ENCODE assay signal across 14 mouse cellular contexts in genomic region chr12:8636945-8637344, GRCm38 (mm10). TPM values are rescaled to one million over a fixed set of nuclear protein-coding genes. Genes with fewer than 3 reads are reported as not detected.
A peak's percentile ranks its signal among the peaks of the same experiment; 100 is the strongest.
DNase-seq lines count a peak whose midpoint lies in the region; ATAC-seq and TF ChIP-seq lines count a peak whose summit lies in the region.
"Had no signal": no experiment of that assay in that cellular context is flagged by ENCODE, and none has a peak within 500 bp of the region (broad histone marks: within the 10 kb centered on the region; RNA-seq: fewer than 3 reads in every experiment).

No protein-coding gene starts in this region.

- WGBS in lung, postnatal 0 days = 82% methylated on average over 14 of the region's 14 CpGs

- H3K4me2 ChIP-seq in lung, postnatal 0 days (replicated peaks; ENCODE audit: low read depth, low read length) = no peak overlapping the region
- H3K4me2 ChIP-seq: limb, embryonic 12.5 days had no signal

- no peaks in the 10 kb centered on the region for H3K27me3 ChIP-seq in lung, postnatal 0 days (replicated peaks; ENCODE audit: insufficient read depth, low read length)
- H3K27me3 ChIP-seq: limb, embryonic 12.5 days had no signal

- H3K36me3 ChIP-seq in lung, postnatal 0 days (ENCODE audit: insufficient read depth, low read length) = no peaks in the 10 kb centered on the region
- H3K36me3 ChIP-seq: limb, embryonic 12.5 days; midbrain, embryonic 10.5 days had no signal

- TF ChIP-seq EP300 in lung, postnatal 0 days (IDR thresholded peaks at IDR 0.05) = no peak

- no peak overlapping the region for H3K27ac ChIP-seq in lung, postnatal 0 days (ENCODE audit: low read length)
- peak overlapping the region; percentile 41 for H3K27ac ChIP-seq in bone marrow macrophage, adult 2 months (ENCODE audit: insufficient read depth, low read depth, low read length)
- H3K27ac ChIP-seq: limb, embryonic 12.5 days; midbrain, embryonic 10.5 days had no signal

- intact Hi-C loops in heart, postnatal 14 days (cut with DNase I) = loop anchor here (5.0 kb wide), 2 partner anchors 35 to 60 kb away; partner anchors contain the start of gene Pum2

- no peak overlapping the region for H3K9ac ChIP-seq in lung, postnatal 0 days (replicated peaks; ENCODE audit: low read depth)
- H3K9ac ChIP-seq: limb, embryonic 12.5 days had no signal

- 0 out of 2 replicates have a peak, but pooled peaks have one; percentile 8 for ATAC-seq in lung, postnatal 0 days
- ATAC-seq: hindbrain, embryonic 16.5 days had no signal

- no peak for TF ChIP-seq CTCF in lung, postnatal 0 days (IDR thresholded peaks at IDR 0.05)
- no peak for TF ChIP-seq CTCF in bone marrow macrophage, adult 2 months (IDR thresholded peaks at IDR 0.05; ENCODE audit: low read depth, low read length)

- peak; percentile 30 to 50 for DNase-seq in heart, adult 18-20 months
- no peak for DNase-seq in heart, postnatal 14 days
- DNase-seq in lung, postnatal 0 days (ENCODE audit: low spot score) = peak; percentile 70
- no peak for DNase-seq in lung, postnatal 14 days
- peak; percentile 25 for DNase-seq in naive thymus-derived CD4-positive, alpha-beta T cell, adult 2 months (ENCODE audit: low read depth)
- DNase-seq in urinary bladder, postnatal 14 days (ENCODE audit: low spot score) = no peak
- DNase-seq in urinary bladder, postnatal 4 days (ENCODE audit: low spot score in 2 of 2) = no peak

- no peak overlapping the region for H3K4me3 ChIP-seq in lung, postnatal 0 days (ENCODE audit: low read depth, low read length)
- no peak overlapping the region for H3K4me3 ChIP-seq in bone marrow macrophage, adult 2 months (ENCODE audit: insufficient read depth, low read length)
- H3K4me3 ChIP-seq: limb, embryonic 12.5 days; midbrain, embryonic 10.5 days had no signal

- no peaks in the 10 kb centered on the region for H3K9me3 ChIP-seq in lung, postnatal 0 days (ENCODE audit: low read length)
- H3K9me3 ChIP-seq: limb, embryonic 12.5 days; midbrain, embryonic 10.5 days had no signal

- no peak for TF ChIP-seq POLR2A in bone marrow macrophage, adult 2 months (IDR thresholded peaks at IDR 0.05; ENCODE audit: borderline replicate concordance, low read depth, low read length)

- no peaks in the 10 kb centered on the region for H3K4me1 ChIP-seq in lung, postnatal 0 days (ENCODE audit: insufficient read depth, low read depth, low read length)
- H3K4me1 ChIP-seq in bone marrow macrophage, adult 2 months (ENCODE audit: control insufficient read depth, insufficient read depth, low read length) = peaks cover 2% of the 10 kb centered on the region
- H3K4me1 ChIP-seq: limb, embryonic 12.5 days had no signal

RNA-seq across cellular contexts. Expression of gene Pum2, which starts 37.0 kb away (rescaled TPM):
- 100 to 1,000 TPM; 141 to 144 TPM for total RNA-seq in heart, adult 18-20 months (2021)
- total RNA-seq in heart, postnatal 14 days (2021) = 100 to 1,000 TPM; 122 to 133 TPM
- polyA plus RNA-seq in lung, postnatal 0 days (2015; fragmentation: Nextera tagmentation; extraction: Ambion mirVana) = 26.9 and 31.3 TPM in 2 replicates
- 90.6 and 99.6 TPM in 2 replicates for polyA plus RNA-seq in bone marrow macrophage, adult 2 months (2012; ENCODE audit: insufficient read depth, insufficient read length, missing spikeins)

RNA-seq across cellular contexts. Expression of gene Slc7a15, which starts 38.1 kb away (rescaled TPM):
- not detected for total RNA-seq in heart, adult 18-20 months (2021)
- total RNA-seq in heart, postnatal 14 days (2021) = not detected
- polyA plus RNA-seq in lung, postnatal 0 days (2015; fragmentation: Nextera tagmentation; extraction: Ambion mirVana) = not detected in 2 replicates
- polyA plus RNA-seq in bone marrow macrophage, adult 2 months (2012; ENCODE audit: insufficient read depth, insufficient read length, missing spikeins) = not detected in 2 replicates
- total RNA-seq: gastrocnemius, adult 8-10 months; layer of hippocampus, adult 8-10 months had no signal
- polyA plus RNA-seq: hindbrain, embryonic 16.5 days; limb, embryonic 12.5 days; midbrain, embryonic 10.5 days; stomach, embryonic 16.5 days had no signal

Comparison
In these comparisons a context has a peak if more than half of its experiments do, and no peak if none do; other contexts are left out.
1. DNase-seq: peak in heart, adult 18-20 months (2 of 2), lung, postnatal 0 days (single experiment) and naive thymus-derived CD4-positive, alpha-beta T cell, adult 2 months (single experiment); none in heart, postnatal 14 days (0 of 2), lung, postnatal 14 days (single experiment), urinary bladder, postnatal 14 days (single experiment) and urinary bladder, postnatal 4 days (0 of 2).